Mouse (Mus musculus) forebrain, embryonic 11.5 days (tissue): ENCODE data around the gene Ptar1. TPM values are rescaled to one million over a fixed set of nuclear protein-coding genes. Genes with fewer than 3 reads are reported as not detected.

Source experiments
- ATAC-seq: fragments of 200-750 bp; cut with Nextera tagmentation; replicated peaks from 2 replicates; pipeline ENCODE4 v1.8.0; 2017; ENCODE audit warnings: moderate TSS enrichment; ENCODE audit not compliant: low FRiP score
- DNase-seq: peaks from one replicate; pipeline ENCODE4 v3.0.0-alpha.2; 2017; ENCODE audit warnings: low spot score
- H3K27ac ChIP-seq: fragments of 300-500 bp; sonication (generic); 2 replicates; pipeline ENCODE4 v1.5.1; 2014; ENCODE audit warnings: low read depth, low read length
- H3K27me3 ChIP-seq: fragments of 300-500 bp; sonication (generic); 2 replicates; pipeline ENCODE4 v1.6.1; 2014; ENCODE audit warnings: mild to moderate bottlenecking, low read length, mixed read lengths; ENCODE audit not compliant: control insufficient read depth, insufficient read depth
- H3K36me3 ChIP-seq: fragments of 300-500 bp; sonication (generic); 2 replicates; pipeline ENCODE4 v1.6.1; 2014; ENCODE audit warnings: mild to moderate bottlenecking, low read length, moderate library complexity, mixed read lengths; ENCODE audit not compliant: control insufficient read depth, insufficient read depth
- H3K4me1 ChIP-seq: fragments of 300-500 bp; sonication (generic); replicated peaks from 2 replicates; pipeline ENCODE4 v1.6.1; 2014; ENCODE audit warnings: low read length, mixed read lengths; ENCODE audit not compliant: control insufficient read depth, insufficient read depth
- H3K4me2 ChIP-seq: fragments of 300-500 bp; sonication (generic); 2 replicates; pipeline ENCODE4 v1.6.1; 2014; ENCODE audit warnings: low read depth, mild to moderate bottlenecking, low read length, moderate library complexity, mixed read lengths; ENCODE audit not compliant: severe bottlenecking
- H3K4me3 ChIP-seq: fragments of 300-500 bp; sonication (generic); 2 replicates; pipeline ENCODE4 v1.5.1; 2014; ENCODE audit warnings: low read depth, low read length
- H3K9ac ChIP-seq: fragments of 300-500 bp; sonication (generic); 2 replicates; pipeline ENCODE4 v1.6.1; 2014; ENCODE audit warnings: low read length
- H3K9me3 ChIP-seq: fragments of 300-500 bp; sonication (generic); 2 replicates; pipeline ENCODE4 v1.6.1; 2016; ENCODE audit warnings: low read length, mixed read lengths; ENCODE audit not compliant: control insufficient read depth
- WGBS: fragments of 180-500 bp; shearing (Covaris S2); extraction: QIAGEN DNeasy Blood & Tissue Kit; methylation state at CpG from one replicate; pipeline ENCODE4 v1.1.7; 2014; 5-methylcytosine and 5-hydroxymethylcytosine counted together
- polyA plus RNA-seq: library from polyadenylated mRNA; unstranded; fragments of >200 nt; fragmentation: Nextera tagmentation; extraction: Ambion mirVana; gene quantifications from 2 replicates; pipeline ENCODE4 v1.2.1, GENCODE M21; 2014

Gene Ptar1
- polyA plus RNA-seq: 10.0 and 11.0 TPM in 2 replicates

DNA sequence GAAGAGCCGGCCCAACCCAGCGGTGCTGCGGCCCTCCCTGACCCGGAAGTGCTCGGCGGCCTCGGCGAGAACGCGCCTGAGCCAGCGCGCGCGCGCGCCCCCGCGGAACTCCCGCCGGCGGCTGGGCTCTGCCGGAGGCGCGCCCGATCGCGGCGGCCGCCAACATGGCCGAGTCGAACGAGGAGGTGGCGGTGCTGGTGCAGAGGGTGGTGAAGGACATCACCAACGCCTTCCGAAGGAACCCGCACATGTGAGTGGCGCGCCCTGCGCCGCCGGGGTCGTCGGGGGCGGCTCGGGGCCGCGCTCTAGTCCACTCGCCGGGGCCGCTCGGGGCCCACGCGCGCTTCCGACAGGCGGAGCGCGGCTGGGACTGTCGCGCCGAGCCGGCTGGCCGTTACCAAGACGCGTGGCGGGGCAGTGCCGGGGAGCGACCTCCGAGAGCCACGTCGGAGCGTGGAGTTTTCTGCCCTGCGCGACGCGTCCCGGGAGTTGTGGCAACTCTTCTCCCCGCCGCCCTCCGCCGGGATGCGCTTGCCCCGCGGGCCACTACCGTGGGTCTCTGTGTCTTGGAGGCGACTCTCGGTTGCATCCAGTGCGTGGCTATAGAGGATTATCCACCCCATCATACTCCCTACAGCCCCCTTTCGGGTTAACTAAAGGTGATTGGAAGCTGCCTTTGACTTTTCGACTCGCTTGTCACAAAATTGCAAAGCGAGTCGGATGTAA lies at the start of gene Ptar1:
Gene Ptar1 (plus strand): TSS at position 134 of the 726 bp plus-strand sequence.
- WGBS: under 1% methylated on average over 76 of the region's 93 CpGs
- H3K4me1 ChIP-seq: no peaks in the 10 kb centered on the region
- H3K27ac ChIP-seq: peak within 1 kb of the TSS; percentile 85
- peak within 1 kb of the TSS; percentile 83 for H3K4me3 ChIP-seq
- H3K36me3 ChIP-seq: no peaks in the 10 kb centered on the region
- ATAC-seq (peak; percentile 94), DNase-seq (peak; percentile 96)
- peak within 1 kb of the TSS; percentile 66 for H3K4me2 ChIP-seq
- H3K9ac ChIP-seq: peak within 1 kb of the TSS; percentile 94
- no peaks in the 10 kb centered on the region for H3K27me3 ChIP-seq
- H3K9me3 ChIP-seq: no peaks in the 10 kb centered on the region

- Histone ChIP-seq H3K36me3 (no peaks in the 10 kb centered on the region), H3K4me1 (no peaks in the 10 kb centered on the region), H3K27me3 (no peaks in the 10 kb centered on the region), H3K27ac (no peak overlapping the region), H3K9me3 (no peaks in the 10 kb centered on the region), H3K4me2 (no peak overlapping the region), H3K9ac (no peak overlapping the region), H3K4me3 (no peak overlapping the region)
- 90% methylated on average over 5 of the region's 5 CpGs for WGBS
- ATAC-seq: no peak
- no peak for DNase-seq
Measured at GRCm38 (mm10) chr19:23643819-23644218, 43.4 kb upstream of the Ptar1 start.

GRCm38 (mm10) chr19:23645347-23645746 lies 41.9 kb upstream of the Ptar1 start:
- ATAC-seq: no peak
- DNase-seq: no peak
- no peaks in the 10 kb centered on the region for H3K27me3 ChIP-seq
- no peaks in the 10 kb centered on the region for H3K36me3 ChIP-seq
- no peak overlapping the region for H3K4me2 ChIP-seq
- H3K27ac ChIP-seq: no peak overlapping the region
- WGBS: 66% methylated on average over 7 of the region's 7 CpGs
- H3K4me3 ChIP-seq: no peak overlapping the region
- H3K9me3 ChIP-seq: no peaks in the 10 kb centered on the region
- no peak overlapping the region for H3K9ac ChIP-seq
- H3K4me1 ChIP-seq: no peaks in the 10 kb centered on the region

- 93% methylated on average over 7 of the region's 7 CpGs for WGBS
- no peak overlapping the region for H3K27ac ChIP-seq
- H3K4me1 ChIP-seq: no peaks in the 10 kb centered on the region
- H3K9ac ChIP-seq: no peak overlapping the region
- H3K9me3 ChIP-seq: no peaks in the 10 kb centered on the region
- H3K4me3 ChIP-seq: no peak overlapping the region
- no peak overlapping the region for H3K4me2 ChIP-seq
- no peak for DNase-seq
- no peaks in the 10 kb centered on the region for H3K36me3 ChIP-seq
- no peak for ATAC-seq
- no peaks in the 10 kb centered on the region for H3K27me3 ChIP-seq
Measured at GRCm38 (mm10) chr19:23647308-23647707, 39.9 kb upstream of the Ptar1 start.

DNA sequence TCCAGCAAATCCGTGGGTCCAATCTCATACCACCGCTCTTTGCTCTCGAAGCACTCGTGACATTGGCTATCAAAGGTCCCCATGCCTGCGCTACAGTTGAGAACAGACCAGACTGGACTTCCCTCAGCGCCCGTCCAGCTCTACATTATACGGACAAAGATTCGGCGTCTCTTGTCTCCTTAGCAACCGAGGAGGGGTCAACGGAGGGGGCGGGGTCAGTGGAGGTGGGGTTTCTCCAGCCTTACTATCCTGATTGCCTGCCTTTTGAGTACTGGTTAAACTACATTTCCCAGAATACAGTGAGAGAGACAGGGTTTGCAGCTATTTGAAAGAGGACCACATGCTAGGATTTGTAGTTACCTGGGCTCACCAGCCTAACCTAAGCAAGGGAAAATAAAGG lies 34.6 kb upstream of the Ptar1 start, which contains the start of gene 1700028P14Rik:
Gene 1700028P14Rik (minus strand): TSS at position 169 of the 400 bp plus-strand sequence.
- H3K4me1 ChIP-seq: no peaks in the 10 kb centered on the region
- peak within 1 kb of the TSS; percentile 37 for H3K4me2 ChIP-seq
- H3K9me3 ChIP-seq: no peaks in the 10 kb centered on the region
- WGBS: 5% methylated on average over 13 of the region's 13 CpGs
- H3K36me3 ChIP-seq: no peaks in the 10 kb centered on the region
- no peak within 1 kb of the TSS for H3K4me3 ChIP-seq
- peak; percentile 85 for ATAC-seq
- H3K27ac ChIP-seq: no peak within 1 kb of the TSS
- H3K27me3 ChIP-seq: no peaks in the 10 kb centered on the region
- DNase-seq: peak; percentile 81
- no peak within 1 kb of the TSS for H3K9ac ChIP-seq

GRCm38 (mm10) chr19:23653154-23653553 lies 34.1 kb upstream of the Ptar1 start:
- Histone ChIP-seq H3K27me3 (no peaks in the 10 kb centered on the region), H3K9ac (no peak overlapping the region), H3K4me3 (no peak overlapping the region), H3K9me3 (no peaks in the 10 kb centered on the region), H3K27ac (no peak overlapping the region), H3K4me2 (no peak overlapping the region), H3K4me1 (no peaks in the 10 kb centered on the region), H3K36me3 (no peaks in the 10 kb centered on the region)
- WGBS: 90% methylated on average over 5 of the region's 5 CpGs
- DNase-seq (no peak), ATAC-seq (no peak)

- no peak overlapping the region for H3K9ac ChIP-seq
- no peak overlapping the region for H3K27ac ChIP-seq
- no peak overlapping the region for H3K4me2 ChIP-seq
- no peak overlapping the region for H3K4me3 ChIP-seq
- 67% methylated on average over 12 of the region's 12 CpGs for WGBS
- H3K9me3 ChIP-seq: no peaks in the 10 kb centered on the region
- H3K27me3 ChIP-seq: no peaks in the 10 kb centered on the region
- ATAC-seq: no peak
- no peak for DNase-seq
- H3K4me1 ChIP-seq: no peaks in the 10 kb centered on the region
- no peaks in the 10 kb centered on the region for H3K36me3 ChIP-seq
Measured at GRCm38 (mm10) chr19:23657261-23657932, 29.8 kb upstream of the Ptar1 start.

- no peak overlapping the region for H3K27ac ChIP-seq
- no peaks in the 10 kb centered on the region for H3K9me3 ChIP-seq
- H3K9ac ChIP-seq: no peak overlapping the region
- H3K4me2 ChIP-seq: no peak overlapping the region
- H3K4me3 ChIP-seq: no peak overlapping the region
- H3K27me3 ChIP-seq: no peaks in the 10 kb centered on the region
- ATAC-seq (no peak), DNase-seq (no peak)
- H3K4me1 ChIP-seq: no peaks in the 10 kb centered on the region
- WGBS: 86% methylated on average over 4 of the region's 4 CpGs
- H3K36me3 ChIP-seq: no peaks in the 10 kb centered on the region
Measured at GRCm38 (mm10) chr19:23658350-23658749, 28.9 kb upstream of the Ptar1 start.
